Mouse (Mus musculus) telencephalon, adult 2 months (tissue): ENCODE measurements around the gene Rybp.
A peak's percentile ranks its signal among the peaks of the same experiment; 100 is the strongest.

Experiments
- DNase-seq: peaks from one replicate; pipeline ENCODE4 v3.0.0-alpha.2; 2011; ENCODE audit warnings: low read depth, low spot score

Gene Rybp

DNA sequence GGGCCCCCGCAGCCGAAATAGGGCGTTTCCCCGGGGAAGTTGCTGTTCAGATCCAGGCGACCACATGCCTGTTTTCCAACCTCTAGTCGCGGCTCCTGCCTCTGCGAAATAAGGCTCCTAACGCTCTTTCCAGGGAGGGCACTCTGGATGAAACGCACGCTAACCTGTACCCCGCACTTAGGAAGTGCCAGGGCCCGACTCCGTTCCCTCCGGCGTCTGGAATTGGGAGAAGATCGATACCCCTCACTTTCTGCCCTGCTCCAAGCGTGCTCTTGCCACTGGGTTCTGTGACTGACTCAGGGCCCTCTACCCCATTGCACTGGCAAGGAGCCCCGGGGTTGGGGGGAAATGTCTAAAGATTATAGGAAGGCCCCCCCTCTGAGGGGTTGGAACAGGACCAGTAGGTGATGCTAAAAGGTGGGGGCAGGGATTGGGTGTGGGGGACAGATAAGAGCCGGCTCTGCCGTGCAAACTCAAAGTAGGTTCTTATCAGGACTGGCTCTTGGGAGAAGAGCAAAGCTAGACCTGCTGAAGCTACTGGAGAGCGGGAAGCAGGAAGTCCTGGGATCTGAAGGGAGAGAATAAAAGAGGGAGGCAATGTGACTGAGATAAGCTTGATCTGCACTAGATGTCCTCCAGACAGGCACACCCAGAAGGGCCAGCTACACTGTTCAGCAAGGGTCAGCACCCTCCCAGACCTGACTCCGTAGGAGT is 888 bp upstream of the Rybp start:
- no peak for DNase-seq

DNA sequence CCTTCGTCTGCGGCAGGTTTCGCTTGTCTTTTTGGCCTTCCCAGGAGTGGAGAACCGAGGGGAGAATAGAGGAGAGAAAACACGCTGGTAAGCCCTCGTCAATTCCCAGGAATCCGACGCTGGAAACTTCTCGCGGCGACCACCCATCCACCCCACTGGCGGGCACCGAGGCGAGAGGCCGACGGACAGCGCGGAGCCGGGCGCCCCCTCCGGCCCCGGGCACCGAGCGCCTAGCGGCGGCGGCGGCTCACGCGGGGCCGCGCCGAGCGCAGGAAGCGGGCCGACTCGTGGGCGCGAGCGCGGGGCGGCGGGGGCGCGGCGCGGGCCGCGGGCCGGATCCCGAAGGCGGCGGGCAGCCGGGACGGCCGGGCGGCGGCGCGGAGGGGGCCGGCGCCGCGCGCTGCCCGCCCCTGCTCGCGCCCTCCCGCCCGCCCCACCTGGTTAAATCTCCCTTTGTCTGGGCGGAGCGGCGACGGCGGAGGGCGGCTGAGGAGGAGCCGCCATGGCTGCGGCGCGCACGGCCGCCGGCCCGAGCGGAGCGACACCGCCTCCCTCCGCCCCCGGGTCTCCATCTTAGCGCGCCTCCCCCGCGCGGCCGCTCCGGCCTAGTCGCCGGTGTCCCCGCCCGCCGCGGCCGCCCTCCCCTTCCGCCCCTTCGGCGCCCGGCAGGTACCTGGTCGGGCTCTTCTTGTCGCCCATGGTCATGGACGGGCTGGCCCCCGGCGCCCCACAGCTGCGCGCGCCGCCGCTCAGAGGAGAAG is 532 bp downstream of the Rybp start:
- no peak for DNase-seq

DNA sequence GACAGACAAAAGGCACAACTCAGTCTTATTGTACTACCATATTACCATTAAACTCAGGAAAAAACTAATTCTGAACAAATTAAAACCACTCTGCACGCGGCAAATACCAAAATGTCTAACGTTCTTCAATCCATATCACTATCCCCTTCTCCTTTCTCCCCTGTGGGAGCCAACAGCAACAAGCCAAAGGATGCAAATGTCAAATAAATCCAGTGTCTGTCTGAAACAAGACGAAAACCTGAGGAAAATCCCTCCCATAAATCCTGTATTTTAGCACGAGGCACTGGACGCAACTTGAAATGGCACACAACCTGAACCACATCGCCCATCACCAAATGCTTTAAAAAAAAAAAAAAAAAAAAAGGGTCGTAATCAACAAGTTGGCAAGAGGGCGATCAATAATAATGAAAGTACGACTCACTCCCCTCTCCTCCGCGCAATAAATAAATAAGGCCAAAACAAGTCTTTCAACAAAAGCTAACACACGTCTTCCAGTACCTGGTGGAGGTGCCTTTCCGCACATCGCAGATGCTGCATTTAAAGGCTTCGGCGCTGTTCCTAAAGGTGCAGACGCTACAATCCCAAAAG is 1.2 kb downstream of the Rybp start:
- DNase-seq: no peak

DNA sequence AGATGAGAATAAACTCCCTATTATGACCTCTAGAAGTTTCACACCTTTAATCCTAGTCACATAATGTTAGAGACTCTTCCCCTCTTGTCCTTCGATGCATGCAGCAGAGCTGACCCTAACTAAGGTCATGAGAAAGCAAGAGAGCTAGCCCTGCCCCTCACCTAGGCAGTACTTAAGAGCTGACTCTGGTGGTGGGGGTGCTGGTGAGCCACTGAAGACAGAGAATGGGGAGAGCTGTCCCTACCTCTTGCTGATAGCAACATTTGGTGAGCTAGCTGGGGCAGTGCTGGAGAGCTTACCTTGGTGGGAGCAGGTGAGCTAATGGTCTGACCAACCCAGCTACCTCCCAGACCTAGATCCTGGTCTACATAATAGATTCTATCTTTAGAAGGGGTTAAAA is 8.4 kb downstream of the Rybp start:
- no peak for DNase-seq

- no peak for DNase-seq
Measured at GRCm38 (mm10) chr6:100276344-100276743, 10.9 kb downstream of the Rybp start.

DNA sequence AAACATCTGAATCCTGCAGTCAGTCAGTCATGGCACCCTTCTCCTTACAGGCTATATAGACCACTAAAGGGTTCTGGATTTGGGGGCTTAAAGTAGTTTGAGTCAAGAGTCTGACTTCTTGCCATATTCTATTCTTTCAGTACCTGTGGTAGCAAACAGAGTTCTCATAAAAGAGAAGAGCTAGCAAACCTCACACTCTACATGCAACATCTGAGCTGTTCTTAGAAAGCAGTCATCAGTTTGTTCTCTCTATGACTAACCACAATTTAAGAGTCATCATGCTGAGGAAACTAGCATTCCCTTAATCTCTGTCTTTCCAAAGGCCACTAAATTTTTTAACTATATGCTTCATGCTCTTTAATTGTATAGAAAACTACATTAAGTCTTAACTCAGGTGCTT is 11.6 kb downstream of the Rybp start:
- DNase-seq: no peak

GRCm38 (mm10) chr6:100273556-100273955 is 13.7 kb downstream of the Rybp start:
- DNase-seq: no peak

GRCm38 (mm10) chr6:100271992-100272391 is 15.3 kb downstream of the Rybp start:
- no peak for DNase-seq

GRCm38 (mm10) chr6:100270765-100271164 is 16.5 kb downstream of the Rybp start:
- DNase-seq: no peak

DNA sequence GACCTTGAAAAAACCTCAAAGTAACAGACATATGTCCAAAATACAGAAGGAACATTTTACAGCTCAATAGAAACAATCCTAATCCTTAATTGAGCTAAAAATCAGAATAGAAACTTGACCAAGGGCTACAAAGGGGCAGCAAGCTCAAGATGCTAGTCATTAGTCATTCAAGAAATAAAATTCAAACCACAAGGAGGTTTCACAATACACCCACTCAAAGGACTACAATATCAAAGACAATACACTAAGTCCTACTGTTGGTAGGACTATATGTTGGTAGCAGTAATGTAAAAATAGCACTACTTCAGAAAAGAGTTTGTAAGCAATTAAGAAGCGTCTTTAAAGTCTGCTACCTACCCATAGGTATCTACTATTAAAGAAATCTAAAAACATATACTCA is 27.7 kb downstream of the Rybp start:
- no peak for DNase-seq

GRCm38 (mm10) chr6:100258278-100258677 is 29.0 kb downstream of the Rybp start:
- no peak for DNase-seq

GRCm38 (mm10) chr6:100255411-100255810 is 31.9 kb downstream of the Rybp start:
- DNase-seq: no peak

GRCm38 (mm10) chr6:100254671-100255070 is 32.6 kb downstream of the Rybp start:
- DNase-seq: no peak

DNA sequence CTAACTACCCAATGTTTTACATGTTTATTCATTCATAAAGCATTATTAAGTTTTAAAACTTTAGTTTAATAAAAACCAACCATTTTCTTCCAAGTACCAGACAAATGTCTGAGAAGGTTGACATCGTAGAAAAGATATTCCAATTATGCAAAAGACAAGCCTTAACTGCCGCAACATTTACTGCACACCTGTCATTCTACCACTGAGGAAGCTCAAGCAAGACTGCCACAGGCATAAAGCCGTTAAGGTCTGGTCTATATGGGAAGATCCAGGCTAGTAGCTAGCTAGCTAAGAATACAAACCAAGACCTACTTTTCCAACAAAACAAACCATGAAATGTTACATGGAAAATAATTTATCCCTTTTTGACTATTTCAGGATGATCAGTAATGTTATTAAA is 42.8 kb downstream of the Rybp start:
- DNase-seq: no peak

GRCm38 (mm10) chr6:100235036-100235435 is 52.2 kb downstream of the Rybp start:
- no peak for DNase-seq

DNA sequence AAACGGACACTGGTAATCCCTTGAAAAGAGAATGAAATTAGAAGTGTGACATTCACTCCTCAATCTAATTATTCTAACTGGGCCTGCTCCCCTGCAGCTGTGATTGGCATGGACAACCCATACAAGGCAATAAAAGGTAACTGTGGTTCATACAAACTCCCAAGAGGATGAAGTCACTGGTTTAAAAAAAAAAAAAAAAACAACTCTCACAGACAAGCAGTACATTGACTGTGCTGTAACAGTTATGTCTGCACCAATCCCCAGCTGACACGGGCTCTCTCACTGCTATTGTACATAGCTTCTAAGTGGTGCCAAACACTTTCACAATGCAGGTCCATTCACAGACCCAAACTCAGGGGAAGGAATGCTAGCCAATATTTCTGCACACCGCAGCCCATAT is 53.8 kb downstream of the Rybp start:
- peak; percentile 69 for DNase-seq

DNA sequence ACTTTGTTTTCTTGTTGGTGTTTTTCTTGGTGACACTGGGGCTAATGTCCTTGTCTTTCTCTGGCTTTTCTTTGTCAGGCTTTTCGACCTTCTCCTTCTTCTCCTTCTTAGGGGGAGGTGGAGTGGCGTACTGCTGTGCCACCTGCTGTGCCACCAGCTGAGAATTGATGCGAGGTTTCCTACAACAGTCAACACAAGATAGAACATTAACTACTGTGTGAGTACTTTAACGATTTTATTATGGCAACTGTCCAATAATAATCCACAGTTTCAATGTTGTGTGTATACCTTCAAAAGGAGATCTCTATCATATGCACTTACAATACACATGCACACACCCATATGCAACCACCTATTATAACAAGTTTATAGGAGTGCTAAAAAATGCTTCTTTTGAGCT is 54.2 kb downstream of the Rybp start:
- DNase-seq: no peak

DNA sequence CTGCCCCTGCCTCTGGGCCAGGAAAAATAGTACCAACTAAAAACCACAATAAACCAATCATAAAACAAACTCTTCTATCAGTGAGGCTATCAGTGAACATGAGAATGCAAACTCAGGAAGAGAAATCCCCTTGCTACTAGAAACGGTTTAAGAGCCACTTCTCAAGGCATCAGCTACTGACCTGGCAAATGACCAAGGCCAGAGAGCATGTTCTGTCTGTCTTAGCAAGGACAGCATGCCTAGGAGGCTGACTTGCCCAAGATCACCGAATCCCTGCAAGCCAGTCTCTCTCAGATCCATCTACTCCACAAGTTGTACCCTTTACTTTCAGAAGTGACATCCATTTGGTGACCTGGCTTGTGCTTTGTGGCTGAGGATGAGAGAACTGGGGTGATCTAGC is 61.1 kb downstream of the Rybp start:
- DNase-seq: no peak

DNA sequence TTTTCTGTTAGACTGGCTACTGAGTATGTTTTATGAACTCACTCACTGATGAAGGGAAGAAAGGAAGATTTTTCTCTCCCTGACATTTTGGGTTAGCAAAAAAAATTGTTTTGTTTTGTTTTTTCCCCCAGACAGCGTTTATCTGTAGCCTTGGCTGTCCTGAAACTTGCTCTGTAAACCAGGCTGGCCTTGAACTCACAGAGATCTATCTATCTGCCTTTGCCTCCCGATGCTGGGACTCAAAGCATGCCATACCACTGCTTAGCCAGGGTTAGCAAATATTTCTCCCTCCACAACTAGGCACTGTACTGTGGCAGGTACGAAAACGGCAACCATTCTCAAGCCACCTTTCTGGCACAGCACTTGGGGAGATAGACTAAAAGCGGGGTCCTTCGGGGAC is 63.4 kb downstream of the Rybp start:
- DNase-seq: no peak

DNA sequence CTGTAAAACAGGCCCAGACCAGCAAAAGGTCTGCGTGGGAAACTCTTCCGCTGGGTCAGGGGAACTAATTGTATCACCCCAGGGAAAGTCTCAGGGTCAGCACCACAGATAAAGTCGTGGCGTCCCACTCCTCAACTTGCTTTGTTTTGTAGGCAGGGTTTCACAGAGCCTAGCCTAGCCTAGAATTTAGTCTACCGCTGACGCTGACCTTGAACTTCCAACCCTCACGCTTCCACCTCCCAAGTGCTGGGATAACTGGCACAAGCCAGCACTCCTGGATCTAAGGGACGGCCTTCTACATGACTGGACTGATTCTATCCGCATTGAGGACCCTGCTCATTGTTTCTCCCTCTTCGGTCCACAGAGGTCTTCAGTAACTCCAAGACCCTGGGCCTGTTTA is 63.9 kb downstream of the Rybp start:
- no peak for DNase-seq

DNA sequence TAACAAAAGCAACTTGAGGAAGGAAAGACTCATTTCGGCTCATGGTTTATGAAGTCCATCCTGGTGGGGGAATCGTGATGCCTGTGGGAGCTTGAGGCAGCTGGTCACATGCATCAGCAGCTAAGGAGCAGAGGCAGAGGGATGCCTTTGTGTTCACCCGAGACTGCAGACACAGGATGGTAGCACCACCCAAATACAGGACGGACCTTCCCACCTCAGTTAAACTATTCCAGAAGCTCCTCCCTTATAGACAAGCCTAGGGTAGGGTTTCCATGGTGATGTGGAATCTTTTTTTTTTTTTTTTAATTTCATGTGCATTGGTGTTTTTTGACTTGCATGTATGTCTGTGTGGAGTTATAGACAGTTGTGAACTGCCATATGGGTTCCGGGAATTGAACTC is 64.4 kb downstream of the Rybp start:
- DNase-seq: no peak

- DNase-seq: no peak
Measured at GRCm38 (mm10) chr6:100221803-100222202, 65.5 kb downstream of the Rybp start.
